Mouse (Mus musculus) hindbrain, postnatal 0 days (tissue): ENCODE results near the gene Stac2. TPM values are rescaled to one million over a fixed set of nuclear protein-coding genes. Genes with fewer than 3 reads are reported as not detected.
A peak's percentile ranks its signal among the peaks of the same experiment; 100 is the strongest.

Source experiments
- ATAC-seq: fragments of 200-750 bp; cut with Nextera tagmentation; 2 replicates; pipeline ENCODE4 v1.8.0; 2017; ENCODE audit warnings: mild to moderate bottlenecking, moderate TSS enrichment, moderate library complexity
- DNase-seq: peaks from one replicate; pipeline ENCODE4 v3.0.0-alpha.2; 2015; ENCODE audit warnings: low spot score
- H3K27ac ChIP-seq: fragments of 300-500 bp; sonication (generic); 2 replicates; pipeline ENCODE4 v1.5.1; 2014; ENCODE audit warnings: mild to moderate bottlenecking
- H3K27me3 ChIP-seq: fragments of 300-500 bp; sonication (generic); 2 replicates; pipeline ENCODE4 v1.6.1; 2014; ENCODE audit warnings: low read length, mixed read lengths; ENCODE audit not compliant: insufficient read depth
- H3K36me3 ChIP-seq: fragments of 300-500 bp; sonication (generic); 2 replicates; pipeline ENCODE4 v1.6.1; 2014; ENCODE audit warnings: low read length, mixed read lengths; ENCODE audit not compliant: insufficient read depth
- H3K4me1 ChIP-seq: fragments of 300-500 bp; sonication (generic); 2 replicates; pipeline ENCODE4 v1.6.1; 2014; ENCODE audit warnings: antibody characterized with exemption, low read length, mixed read lengths; ENCODE audit not compliant: insufficient read depth
- H3K4me2 ChIP-seq: fragments of 300-500 bp; sonication (generic); 2 replicates; pipeline ENCODE4 v1.6.1; 2014; ENCODE audit warnings: low read depth, mild to moderate bottlenecking, low read length, moderate library complexity, mixed read lengths
- H3K4me3 ChIP-seq: fragments of 300-500 bp; sonication (generic); 2 replicates; pipeline ENCODE4 v1.5.1; 2014; ENCODE audit warnings: low read length
- H3K9ac ChIP-seq: fragments of 300-500 bp; sonication (generic); replicated peaks from 2 replicates; pipeline ENCODE4 v1.6.1; 2014; ENCODE audit warnings: mild to moderate bottlenecking, low read length, moderate library complexity, mixed read lengths
- H3K9me3 ChIP-seq: fragments of 300-500 bp; sonication (generic); 2 replicates; pipeline ENCODE4 v1.6.1; 2016; ENCODE audit warnings: low read length, mixed read lengths
- CTCF ChIP-seq: IDR thresholded peaks from 2 replicates; pipeline ENCODE4 v1.5.1; 2016; ENCODE audit warnings: antibody characterized with exemption, control low read depth, low read depth
- WGBS: fragments of 180-500 bp; shearing (Covaris S2); extraction: QIAGEN DNeasy Blood & Tissue Kit; methylation state at CpG from one replicate; pipeline ENCODE4 v1.1.7; 2014; 5-methylcytosine and 5-hydroxymethylcytosine counted together
- polyA plus RNA-seq: library from polyadenylated mRNA; unstranded; fragments of >200 nt; fragmentation: Nextera tagmentation; extraction: Ambion mirVana; gene quantifications from 2 replicates; pipeline ENCODE4 v1.2.1, GENCODE M21; 2015
- total RNA-seq: library from RNA; depleted of rRNA; stranded (reverse); fragments of >200 nt; gene quantifications from 2 replicates; pipeline ENCODE4 v1.2.3, GENCODE M21; 2014

The Stac2 gene
- total and polyA plus RNA-seq, 2 experiments from 2014 or later: 6.1 to 6.9 TPM

DNA sequence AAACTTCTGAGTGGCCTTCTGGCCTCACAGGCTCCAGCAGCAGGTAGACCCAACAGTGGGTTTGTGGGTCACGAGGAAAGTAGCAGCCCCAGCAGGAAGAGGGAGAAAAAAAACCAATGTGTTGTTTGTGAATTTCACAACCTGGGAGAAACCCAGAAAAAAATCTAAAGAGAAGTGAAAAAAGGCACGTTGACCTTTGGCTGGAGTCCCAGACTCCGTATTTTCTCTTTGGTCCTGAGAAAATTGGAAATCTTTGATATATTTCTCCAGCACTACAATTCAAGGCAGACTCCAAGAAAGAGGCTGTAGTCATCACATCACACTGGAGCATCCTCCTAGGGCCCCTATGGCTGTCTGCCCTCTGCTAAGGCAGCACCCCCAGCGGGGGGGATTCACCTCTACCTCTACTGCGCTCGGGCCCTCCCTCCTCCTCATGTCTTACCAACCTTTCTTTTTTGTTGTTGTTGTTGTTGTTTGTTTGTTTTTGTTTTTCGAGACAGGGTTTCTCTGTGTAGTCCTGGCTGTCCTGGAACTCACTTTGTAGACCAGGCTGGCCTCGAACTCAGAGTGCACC is 55.8 kb downstream of the Stac2 start:
- no peak for ATAC-seq
- Histone ChIP-seq H3K36me3 (no peaks in the 10 kb centered on the region), H3K9me3 (no peaks in the 10 kb centered on the region), H3K4me2 (no peak overlapping the region), H3K4me3 (no peak overlapping the region), H3K27ac (no peak overlapping the region), H3K27me3 (no peaks in the 10 kb centered on the region), H3K4me1 (peaks cover 5% of the 10 kb centered on the region; the same call in 1 of the 2 replicates), H3K9ac (no peak overlapping the region)
- no peak for TF ChIP-seq CTCF
- DNase-seq: no peak
- 73% methylated on average over 8 of the region's 8 CpGs for WGBS

DNA sequence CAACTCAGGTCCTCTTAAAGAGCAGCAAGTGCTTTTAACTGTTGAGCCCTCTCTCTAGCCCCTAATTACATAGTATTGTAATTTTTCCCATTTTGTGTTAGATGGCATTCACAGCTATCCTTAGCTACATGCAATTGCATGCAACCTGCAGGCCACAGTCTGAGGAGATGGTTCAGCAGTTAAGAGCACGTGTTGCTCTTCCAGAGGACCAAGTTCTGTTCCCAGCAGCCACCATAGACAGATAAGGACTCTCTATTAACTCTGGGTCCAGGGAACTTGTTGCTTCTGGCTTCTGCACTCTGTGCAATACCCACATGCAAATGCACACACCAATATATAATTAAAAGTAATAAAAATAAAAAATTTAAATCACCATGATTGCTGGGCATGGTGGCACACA is 56.6 kb downstream of the Stac2 start:
- WGBS: 74% methylated on average over 1 of the region's 1 CpGs
- ATAC-seq: no peak
- no peak overlapping the region for H3K4me2 ChIP-seq
- H3K4me1 ChIP-seq: peaks cover 5% of the 10 kb centered on the region; the same call in 1 of the 2 replicates
- no peak overlapping the region for H3K9ac ChIP-seq
- no peak for DNase-seq
- no peaks in the 10 kb centered on the region for H3K9me3 ChIP-seq
- H3K27ac ChIP-seq: no peak overlapping the region
- TF ChIP-seq CTCF: no peak
- no peaks in the 10 kb centered on the region for H3K36me3 ChIP-seq
- H3K4me3 ChIP-seq: no peak overlapping the region
- no peaks in the 10 kb centered on the region for H3K27me3 ChIP-seq

DNA sequence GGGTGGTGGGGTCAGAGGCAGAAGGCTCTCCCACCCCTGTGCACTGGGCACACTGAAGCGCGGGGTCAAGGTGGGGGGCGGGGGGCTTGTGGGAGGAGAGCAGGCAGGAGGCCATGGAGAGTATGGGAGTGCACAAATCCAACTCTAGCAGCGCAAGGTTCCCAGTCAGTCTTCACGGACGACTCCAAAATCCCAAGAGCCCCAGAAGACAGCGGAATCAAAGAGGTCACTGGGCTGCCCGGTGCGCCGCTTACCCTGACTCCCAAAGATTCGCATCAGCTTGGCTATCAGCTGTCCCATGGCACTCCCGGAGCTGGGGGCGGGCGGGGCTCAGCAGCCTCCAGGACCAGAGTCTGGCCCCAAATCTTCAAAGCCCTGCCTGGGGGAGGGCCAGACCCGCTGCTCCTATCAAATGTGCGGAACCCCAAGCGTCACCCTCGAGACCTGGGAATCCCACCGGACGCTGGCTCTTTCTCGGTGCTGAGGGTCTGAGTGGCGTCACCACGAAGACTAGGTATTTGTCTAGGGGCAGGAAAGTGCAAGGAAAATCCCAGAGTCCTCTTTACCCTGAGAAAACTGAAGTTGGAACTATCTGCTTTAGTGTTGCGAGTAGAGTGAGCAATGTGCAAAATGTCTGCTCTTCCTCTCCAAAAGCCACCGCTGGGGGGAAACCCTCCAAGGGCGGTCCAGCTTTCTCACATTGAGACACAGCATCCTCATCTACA is 57.5 kb downstream of the Stac2 start, which contains the start of gene Arl5c:
Gene Arl5c, minus strand, starts transcription at position 618 of the 725 bp plus-strand sequence.
- peak within 1 kb of the TSS; percentile 21 for H3K9ac ChIP-seq
- WGBS: 2% methylated on average over 26 of the region's 26 CpGs
- ATAC-seq (peak; percentile 58), DNase-seq (peak; percentile 58)
- TF ChIP-seq CTCF: peak; percentile 50; the same call in 1 of the 2 replicates
- H3K9me3 ChIP-seq: no peaks in the 10 kb centered on the region
- peaks cover 5% of the 10 kb centered on the region; the same call in 1 of the 2 replicates for H3K4me1 ChIP-seq
- no peaks in the 10 kb centered on the region for H3K27me3 ChIP-seq
- H3K27ac ChIP-seq: no peak within 1 kb of the TSS
- H3K4me2 ChIP-seq: peak within 1 kb of the TSS; percentile 72
- H3K4me3 ChIP-seq: peak within 1 kb of the TSS; percentile 43
- H3K36me3 ChIP-seq: no peaks in the 10 kb centered on the region

DNA sequence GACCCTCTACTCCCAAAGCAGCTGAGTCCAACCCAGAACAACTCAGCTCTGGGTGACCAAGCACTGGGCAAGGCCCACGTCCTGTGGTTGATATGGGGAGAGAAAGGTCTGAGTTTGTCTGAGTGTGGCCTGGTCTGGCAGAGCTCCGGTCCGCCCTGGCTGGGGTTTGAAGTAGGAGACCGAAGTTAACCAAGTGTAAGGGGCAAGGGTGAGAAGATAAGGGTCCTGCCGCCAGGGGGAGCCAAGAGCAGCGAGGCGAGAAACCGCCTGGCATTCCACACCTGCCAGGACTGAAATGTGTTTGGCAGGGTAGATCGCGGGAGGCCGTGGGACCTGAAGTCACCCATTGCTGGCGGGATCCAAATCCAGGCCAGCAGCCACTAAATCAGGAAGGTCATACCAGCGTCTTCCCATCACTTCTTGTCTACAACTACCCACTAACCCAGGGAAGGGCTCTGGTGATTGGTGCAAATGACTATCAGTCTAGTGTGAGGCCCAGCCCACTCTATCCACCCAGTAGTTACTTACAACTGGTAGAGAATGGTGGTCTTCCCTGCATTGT is 58.6 kb downstream of the Stac2 start:
- H3K4me2 ChIP-seq: peak overlapping the region; percentile 72
- DNase-seq (peak; percentile 59), ATAC-seq (peak; percentile 55; the same call in 1 of the 2 replicates)
- peak overlapping the region; percentile 43 for H3K4me3 ChIP-seq
- peak; percentile 75 for TF ChIP-seq CTCF
- H3K36me3 ChIP-seq: no peaks in the 10 kb centered on the region
- no peak overlapping the region for H3K27ac ChIP-seq
- peaks cover 8% of the 10 kb centered on the region; the same call in 1 of the 2 replicates for H3K4me1 ChIP-seq
- no peaks in the 10 kb centered on the region for H3K27me3 ChIP-seq
- H3K9me3 ChIP-seq: no peaks in the 10 kb centered on the region
- peak overlapping the region; percentile 21; the same call in 1 of the 2 replicates for H3K9ac ChIP-seq
- 4% methylated on average over 13 of the region's 13 CpGs for WGBS

DNA sequence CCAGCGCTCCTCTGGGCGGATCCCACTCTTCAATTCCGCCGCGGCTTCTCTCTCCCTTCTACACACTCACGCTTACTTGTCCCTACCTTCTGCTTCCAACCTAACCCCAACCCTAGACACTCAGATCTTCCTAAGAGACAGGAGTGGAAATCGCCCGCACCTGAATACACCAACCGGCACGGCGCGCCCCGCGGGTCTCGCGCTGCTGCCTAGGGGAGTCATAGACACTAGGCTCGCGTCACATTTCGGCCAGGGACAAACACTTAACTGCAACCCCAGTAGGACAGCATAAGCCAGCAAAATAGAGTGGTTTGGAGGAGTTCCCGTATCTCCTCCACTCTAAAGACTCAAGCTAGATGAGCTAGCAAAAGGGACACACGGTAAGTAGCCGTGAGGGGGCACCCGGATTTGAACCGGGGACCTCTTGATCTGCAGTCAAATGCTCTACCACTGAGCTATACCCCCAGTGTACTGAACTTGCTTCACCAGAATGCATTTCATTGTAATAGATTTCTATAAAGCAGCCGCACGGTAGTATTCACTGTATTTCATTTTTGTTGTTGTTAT is 64.6 kb downstream of the Stac2 start:
- no peaks in the 10 kb centered on the region for H3K36me3 ChIP-seq
- under 1% methylated on average over 26 of the region's 26 CpGs for WGBS
- H3K27me3 ChIP-seq: peaks cover 11% of the 10 kb centered on the region
- H3K9me3 ChIP-seq: no peaks in the 10 kb centered on the region
- DNase-seq (peak; percentile 92), ATAC-seq (peak; percentile 82)
- peak overlapping the region; percentile 80 for H3K4me3 ChIP-seq
- H3K27ac ChIP-seq: peak overlapping the region; percentile 81
- peak overlapping the region; percentile 68 for H3K9ac ChIP-seq
- no peak for TF ChIP-seq CTCF
- H3K4me1 ChIP-seq: 0 out of 2 replicates have a peak, but pooled peaks cover 4% of the 10 kb centered on the region
- peak overlapping the region; percentile 70 for H3K4me2 ChIP-seq

DNA sequence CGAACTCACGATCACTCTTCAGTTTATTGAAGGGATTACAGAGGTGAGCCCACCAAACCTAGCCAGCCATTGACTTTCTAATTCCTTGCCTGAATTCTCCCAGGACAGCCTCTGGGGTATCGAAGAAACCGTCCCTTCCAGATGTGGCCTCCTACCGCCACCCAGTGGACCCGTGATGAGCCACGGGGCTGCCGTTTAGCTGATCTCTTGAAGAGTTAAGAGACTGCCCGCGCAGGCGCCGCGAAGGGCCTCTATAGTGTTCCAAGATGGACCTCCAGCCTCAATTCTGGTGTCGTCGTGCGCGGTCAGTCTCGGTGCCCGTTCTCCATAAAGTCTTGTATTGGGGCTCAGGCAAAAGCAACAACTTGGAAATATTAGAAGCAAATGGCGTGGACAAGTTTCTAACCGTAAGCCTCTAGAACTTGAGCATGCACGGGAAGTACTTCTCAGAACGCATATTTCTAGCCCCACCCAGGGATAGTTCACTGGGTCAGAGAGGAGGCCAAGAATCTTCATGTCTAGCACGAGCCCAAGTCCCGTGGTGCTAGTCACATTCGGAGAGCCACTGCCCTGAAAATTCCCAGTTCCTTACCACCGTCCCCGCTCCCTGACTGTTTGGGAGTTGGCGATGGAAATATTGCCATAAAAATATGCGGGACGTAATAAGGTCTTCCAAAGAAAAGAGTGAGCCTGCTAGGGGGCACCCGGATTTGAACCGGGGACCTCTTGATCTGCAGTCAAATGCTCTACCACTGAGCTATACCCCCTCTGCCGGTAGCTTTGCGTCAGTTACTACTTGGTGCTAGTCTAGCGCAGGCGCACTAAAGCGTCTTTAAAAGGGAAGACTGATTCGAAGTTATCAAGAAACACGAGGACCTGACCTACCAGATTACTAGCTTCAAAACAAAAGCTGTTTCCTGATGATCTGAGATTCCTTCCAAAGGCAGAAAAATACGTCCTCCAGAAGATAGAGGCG is 65.4 kb downstream of the Stac2 start:
- TF ChIP-seq CTCF: peak; percentile 89
- H3K9me3 ChIP-seq: no peaks in the 10 kb centered on the region
- H3K36me3 ChIP-seq: no peaks in the 10 kb centered on the region
- H3K27ac ChIP-seq: peak overlapping the region; percentile 81
- under 1% methylated on average over 42 of the region's 42 CpGs for WGBS
- H3K4me2 ChIP-seq: peak overlapping the region; percentile 70
- peak overlapping the region; percentile 68 for H3K9ac ChIP-seq
- DNase-seq (peak; percentile 96), ATAC-seq (peak; percentile 81)
- 0 out of 2 replicates have a peak, but pooled peaks cover 4% of the 10 kb centered on the region for H3K4me1 ChIP-seq
- H3K27me3 ChIP-seq: peaks cover 11% of the 10 kb centered on the region
- peak overlapping the region; percentile 80 for H3K4me3 ChIP-seq
